Comparison of ENCODE assay signal across 7 mouse cellular contexts in the genomic region with DNA sequence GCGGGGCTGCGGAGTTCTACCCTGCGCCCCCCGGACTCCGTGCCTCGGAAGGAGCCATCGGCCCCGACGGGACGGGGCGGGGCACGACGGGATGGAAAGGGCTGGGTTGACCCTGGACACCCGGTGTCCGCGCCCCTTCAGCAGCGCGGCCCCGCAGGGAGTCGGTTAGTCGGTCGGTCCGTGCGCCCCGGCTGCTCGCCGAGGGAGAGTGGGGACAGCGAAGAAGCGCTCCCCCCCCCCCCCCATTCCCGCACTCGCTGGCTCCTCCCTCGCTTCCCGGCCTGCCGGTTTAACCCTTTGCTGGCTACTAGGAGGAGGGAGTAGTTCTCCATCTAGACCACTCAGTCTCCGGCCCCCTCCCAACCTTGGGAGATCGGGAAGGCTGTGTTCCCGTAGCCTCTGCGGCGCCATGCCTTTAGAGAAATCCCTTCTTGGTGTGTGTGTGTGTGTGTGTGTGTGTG. TPM values are rescaled to one million over a fixed set of nuclear protein-coding genes. Genes with fewer than 3 reads are reported as not detected.
A peak's percentile ranks its signal among the peaks of the same experiment; 100 is the strongest.
DNase-seq lines count a peak whose midpoint lies in the region; ATAC-seq and TF ChIP-seq lines count a peak whose summit lies in the region.

No protein-coding gene starts in this region.

- no peak overlapping the region for H3K27ac ChIP-seq in spleen, adult 2 months (ENCODE audit: insufficient read depth, low read length)
- no peak overlapping the region for H3K27ac ChIP-seq in embryonic facial prominence, embryonic 14.5 days (replicated peaks; ENCODE audit: low read depth, low read length)
- peak overlapping the region; percentile 55; the same call in 1 of the 2 replicates for H3K27ac ChIP-seq in hindbrain, embryonic 13.5 days
- no peak overlapping the region for H3K27ac ChIP-seq in lung, embryonic 14.5 days (ENCODE audit: low read depth)

- TF ChIP-seq POLR2A in spleen, adult 2 months (IDR thresholded peaks at IDR 0.05; ENCODE audit: low read depth, low read length): no peak

- DNase-seq in spleen, adult 2 months (ENCODE audit: low read depth in 1 of 2, low spot score in 2 of 2): no peak
- no peak for DNase-seq in spleen, postnatal 36 days (ENCODE audit: low spot score in 2 of 2)
- peak; percentile 77 for DNase-seq in embryonic facial prominence, embryonic 14.5 days (ENCODE audit: low spot score)
- DNase-seq in lung, embryonic 14.5 days: peak; percentile 76
- peak; percentile 63 for DNase-seq in right cerebral cortex, postnatal 14 days
- DNase-seq in cerebellum, postnatal 25 days: no peak

- H3K9me3 ChIP-seq in embryonic facial prominence, embryonic 14.5 days (ENCODE audit: control insufficient read depth, low read length): no peaks in the 10 kb centered on the region
- H3K9me3 ChIP-seq in hindbrain, embryonic 13.5 days: no peaks in the 10 kb centered on the region
- H3K9me3 ChIP-seq in lung, embryonic 14.5 days (ENCODE audit: low read depth, low read length): no peaks in the 10 kb centered on the region

- WGBS in spleen, adult 2 months: under 1% methylated on average over 37 of the region's 39 CpGs
- 0% methylated on average over 3 of the region's 39 CpGs for WGBS in embryonic facial prominence, embryonic 14.5 days
- WGBS in hindbrain, embryonic 13.5 days: 0% methylated on average over 23 of the region's 39 CpGs
- WGBS in lung, embryonic 14.5 days: under 1% methylated on average over 36 of the region's 39 CpGs

- H3K4me2 ChIP-seq in embryonic facial prominence, embryonic 14.5 days (ENCODE audit: low read depth, low read length): peak overlapping the region; percentile 93
- H3K4me2 ChIP-seq in hindbrain, embryonic 13.5 days: peak overlapping the region; percentile 95
- H3K4me2 ChIP-seq in lung, embryonic 14.5 days: peak overlapping the region; percentile 79

- peak overlapping the region; percentile 53 for H3K9ac ChIP-seq in embryonic facial prominence, embryonic 14.5 days (ENCODE audit: low read depth, low read length)
- H3K9ac ChIP-seq in hindbrain, embryonic 13.5 days: peak overlapping the region; percentile 73
- H3K9ac ChIP-seq in lung, embryonic 14.5 days: peak overlapping the region; percentile 42

- no peaks in the 10 kb centered on the region for H3K36me3 ChIP-seq in spleen, adult 2 months (ENCODE audit: control insufficient read depth, insufficient read depth, low read length)
- no peaks in the 10 kb centered on the region for H3K36me3 ChIP-seq in embryonic facial prominence, embryonic 14.5 days (ENCODE audit: control insufficient read depth, insufficient read depth, low read length)
- H3K36me3 ChIP-seq in hindbrain, embryonic 13.5 days: no peaks in the 10 kb centered on the region
- no peaks in the 10 kb centered on the region for H3K36me3 ChIP-seq in lung, embryonic 14.5 days (ENCODE audit: insufficient read depth)

- ATAC-seq in embryonic facial prominence, embryonic 14.5 days (ENCODE audit: low read depth): peak; percentile 51; the same call in 1 of the 2 replicates
- peak; percentile 63 for ATAC-seq in hindbrain, embryonic 13.5 days (ENCODE audit: low FRiP score)
- ATAC-seq in lung, embryonic 14.5 days (ENCODE audit: insufficient read depth): peak; percentile 33

- TF ChIP-seq CTCF in spleen, adult 2 months (IDR thresholded peaks at IDR 0.05; ENCODE audit: extremely low read depth, insufficient read depth, insufficient read length, insufficient replicate concordance): no peak
- TF ChIP-seq CTCF in lung, embryonic 14.5 days (IDR thresholded peaks at IDR 0.05; ENCODE audit: low read depth): no peak

- peaks cover 25% of the 10 kb centered on the region for H3K27me3 ChIP-seq in spleen, adult 2 months (ENCODE audit: control insufficient read depth, insufficient read depth, low read length)
- peaks cover 75% of the 10 kb centered on the region for H3K27me3 ChIP-seq in embryonic facial prominence, embryonic 14.5 days (replicated peaks; ENCODE audit: control insufficient read depth, insufficient read depth, low read length)
- peaks cover 90% of the 10 kb centered on the region for H3K27me3 ChIP-seq in hindbrain, embryonic 13.5 days
- peaks cover 73% of the 10 kb centered on the region for H3K27me3 ChIP-seq in lung, embryonic 14.5 days (ENCODE audit: insufficient read depth, low read length)

- peaks cover 11% of the 10 kb centered on the region for H3K4me1 ChIP-seq in spleen, adult 2 months (ENCODE audit: control insufficient read depth, insufficient read depth, insufficient read length)
- peaks cover 17% of the 10 kb centered on the region for H3K4me1 ChIP-seq in embryonic facial prominence, embryonic 14.5 days (ENCODE audit: control insufficient read depth, insufficient read depth, low read length)
- H3K4me1 ChIP-seq in hindbrain, embryonic 13.5 days (replicated peaks): peaks cover 62% of the 10 kb centered on the region
- peaks cover 11% of the 10 kb centered on the region for H3K4me1 ChIP-seq in lung, embryonic 14.5 days (ENCODE audit: insufficient read depth)

- H3K4me3 ChIP-seq in spleen, adult 2 months (ENCODE audit: extremely low read depth, insufficient read depth, insufficient read length): peak overlapping the region; percentile 31; the same call in 1 of the 2 replicates
- H3K4me3 ChIP-seq in embryonic facial prominence, embryonic 14.5 days (ENCODE audit: low read depth, low read length): peak overlapping the region; percentile 61
- peak overlapping the region; percentile 69 for H3K4me3 ChIP-seq in hindbrain, embryonic 13.5 days
- H3K4me3 ChIP-seq in lung, embryonic 14.5 days (ENCODE audit: low read depth, low read length): peak overlapping the region; percentile 57

RNA-seq across cellular contexts. Expression of a gene that starts 0.3 kb away (rescaled TPM):
- 3.0 and 7.3 TPM in 2 replicates for polyA plus RNA-seq in spleen, adult 2 months (2012; rRNA removed)
- polyA plus RNA-seq in embryonic facial prominence, embryonic 14.5 days (2014; fragmentation: Nextera tagmentation; extraction: Ambion mirVana): 2.5 and 3.4 TPM in 2 replicates
- polyA plus RNA-seq in hindbrain, embryonic 13.5 days (2015; fragmentation: Nextera tagmentation; extraction: Ambion mirVana): 2.0 and 3.1 TPM in 2 replicates
- 1.1 and 1.2 TPM in 2 replicates for polyA plus RNA-seq in lung, embryonic 14.5 days (2014; fragmentation: Nextera tagmentation; extraction: Ambion mirVana)

RNA-seq across cellular contexts. Expression of a gene that starts 48.2 kb away (rescaled TPM):
- polyA plus RNA-seq in spleen, adult 2 months (2012; rRNA removed): 59.6 and 70.0 TPM in 2 replicates
- 14.3 and 17.0 TPM in 2 replicates for polyA plus RNA-seq in embryonic facial prominence, embryonic 14.5 days (2014; fragmentation: Nextera tagmentation; extraction: Ambion mirVana)
- 2.5 and 3.3 TPM in 2 replicates for polyA plus RNA-seq in hindbrain, embryonic 13.5 days (2015; fragmentation: Nextera tagmentation; extraction: Ambion mirVana)
- 18.8 and 20.2 TPM in 2 replicates for polyA plus RNA-seq in lung, embryonic 14.5 days (2014; fragmentation: Nextera tagmentation; extraction: Ambion mirVana)

RNA-seq across cellular contexts. Expression of a gene that starts 49.5 kb away (rescaled TPM):
- 45.3 and 51.1 TPM in 2 replicates for polyA plus RNA-seq in spleen, adult 2 months (2012; rRNA removed)
- polyA plus RNA-seq in embryonic facial prominence, embryonic 14.5 days (2014; fragmentation: Nextera tagmentation; extraction: Ambion mirVana): 36.6 and 38.8 TPM in 2 replicates
- polyA plus RNA-seq in hindbrain, embryonic 13.5 days (2015; fragmentation: Nextera tagmentation; extraction: Ambion mirVana): 6.1 and 7.0 TPM in 2 replicates
- polyA plus RNA-seq in lung, embryonic 14.5 days (2014; fragmentation: Nextera tagmentation; extraction: Ambion mirVana): 77.4 and 78.9 TPM in 2 replicates

Comparison
In these comparisons a context has a peak if more than half of its experiments do, and no peak if none do; other contexts are left out.
1. DNase-seq: peak in embryonic facial prominence, embryonic 14.5 days (single experiment), lung, embryonic 14.5 days (single experiment) and right cerebral cortex, postnatal 14 days (single experiment); none in spleen, adult 2 months (0 of 2), spleen, postnatal 36 days (0 of 2) and cerebellum, postnatal 25 days (0 of 2).
2. Peak in every context shown above with its lines, with median percentiles within 50 percentile points of each other: H3K4me3 ChIP-seq, ATAC-seq, H3K4me2 ChIP-seq and H3K9ac ChIP-seq.